Mouse (Mus musculus): ENCODE data around the gene Cox10.

Cox10 gene

GRCm38 (mm10) chr11:64047432-64047831 lies 31.8 kb downstream of the Cox10 start:
- DNase-seq (ENCODE audit: low spot score in 2 of 2) = no peak

- DNase-seq (ENCODE audit: low spot score in 2 of 2) = no peak
These were observed 34.2 kb downstream of the Cox10 start for GRCm38 (mm10) chr11:64045041-64045440.

GRCm38 (mm10) chr11:64044024-64044423 lies 35.2 kb downstream of the Cox10 start:
- no peak for DNase-seq (ENCODE audit: low spot score in 2 of 2)

DNA sequence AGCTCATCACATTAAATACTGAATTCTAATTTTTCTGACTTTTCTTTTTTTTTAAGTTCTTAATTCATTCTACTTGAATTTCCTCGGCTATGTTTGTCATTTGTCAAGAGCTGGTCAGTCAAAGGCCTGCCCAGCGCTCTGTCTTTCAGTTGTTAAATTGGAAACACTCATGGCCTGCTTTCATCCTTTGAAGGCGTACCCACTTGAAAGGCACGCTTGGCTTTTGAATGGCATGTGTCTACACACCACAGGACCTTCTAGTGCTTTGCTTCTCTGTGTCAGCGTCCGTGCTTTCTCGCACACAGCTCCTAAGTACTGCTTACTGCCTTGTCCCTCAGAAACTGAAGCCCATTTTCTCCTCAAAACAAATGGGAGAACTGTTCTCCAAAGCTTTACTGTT lies 38.0 kb downstream of the Cox10 start:
- DNase-seq (ENCODE audit: low spot score in 2 of 2) = no peak

- no peak for DNase-seq (ENCODE audit: low spot score in 2 of 2)
These were observed 39.7 kb downstream of the Cox10 start for GRCm38 (mm10) chr11:64039600-64039999.

DNA sequence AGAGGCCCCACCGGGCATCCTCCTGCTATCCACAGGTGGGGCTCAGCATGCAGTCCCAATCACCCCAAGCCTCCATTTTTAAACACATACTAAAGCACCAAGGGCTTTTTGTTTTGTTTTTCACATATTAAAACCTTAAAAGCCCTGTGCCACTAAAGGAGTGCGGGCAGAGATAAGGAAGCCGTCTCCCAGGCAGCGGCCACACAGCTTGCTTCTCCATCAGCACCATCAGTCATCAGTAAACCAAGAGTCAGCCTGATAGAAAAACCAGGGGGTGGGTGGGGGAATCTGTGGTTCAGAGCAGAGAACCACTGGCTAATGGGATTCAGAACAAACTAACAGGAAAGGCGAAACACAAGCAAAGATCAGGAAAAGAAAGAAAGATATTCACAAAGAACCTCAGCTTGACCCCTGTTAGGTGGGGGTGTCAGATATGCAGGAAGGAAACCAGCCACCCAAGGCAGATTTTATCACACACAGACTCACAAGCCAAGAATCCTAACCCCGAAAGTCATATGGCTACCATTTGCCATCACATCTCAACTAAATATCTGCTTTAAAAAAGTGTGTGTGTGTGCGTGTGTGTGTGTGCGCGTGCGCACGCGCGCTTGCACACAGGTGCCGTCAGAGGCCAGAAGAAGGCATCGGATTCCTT lies 41.7 kb downstream of the Cox10 start:
- no peak for DNase-seq (ENCODE audit: low spot score in 2 of 2)

DNA sequence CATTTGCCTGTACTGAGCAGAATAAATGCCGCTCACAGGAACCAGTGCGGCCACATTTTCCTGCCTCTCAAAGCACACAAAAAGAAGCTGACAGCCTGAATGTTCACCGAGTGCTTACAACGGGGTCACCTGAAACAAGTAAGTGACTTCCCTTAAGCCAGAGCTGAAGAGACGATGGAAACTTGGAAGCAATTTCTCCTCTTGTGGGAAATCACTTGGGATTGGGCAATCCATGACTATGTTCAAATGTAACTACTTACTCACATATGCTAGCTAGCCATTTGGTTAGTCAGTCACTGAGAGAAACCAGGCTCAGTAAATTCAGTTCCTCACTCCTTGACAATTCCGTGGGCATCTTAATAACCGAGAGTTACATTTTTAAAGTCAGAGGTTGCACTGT lies 43.0 kb downstream of the Cox10 start:
- DNase-seq (ENCODE audit: low spot score in 2 of 2) = no peak

DNA sequence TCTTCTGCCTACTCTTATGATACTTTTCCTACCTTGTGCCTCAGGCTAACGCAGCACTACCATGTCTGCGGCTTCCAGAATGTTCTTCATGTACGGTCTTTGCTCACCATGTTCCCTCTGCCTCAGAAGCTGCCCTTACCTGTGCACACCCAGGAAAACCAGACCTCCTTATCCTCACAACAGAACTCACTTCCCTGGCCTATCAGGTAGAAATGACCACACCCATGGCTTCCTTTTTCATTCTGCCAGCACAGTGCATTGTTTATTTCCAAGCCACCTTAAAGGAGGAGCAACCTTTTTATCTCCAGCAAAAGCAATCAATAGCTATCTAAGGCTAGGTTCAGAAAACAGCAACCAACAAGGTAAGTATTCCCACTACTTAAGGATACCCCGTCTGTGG lies 43.6 kb downstream of the Cox10 start:
- no peak for DNase-seq (ENCODE audit: low spot score in 2 of 2)

- no peak for DNase-seq (ENCODE audit: low spot score in 2 of 2)
These were observed 44.6 kb downstream of the Cox10 start for GRCm38 (mm10) chr11:64034686-64035085.

DNA sequence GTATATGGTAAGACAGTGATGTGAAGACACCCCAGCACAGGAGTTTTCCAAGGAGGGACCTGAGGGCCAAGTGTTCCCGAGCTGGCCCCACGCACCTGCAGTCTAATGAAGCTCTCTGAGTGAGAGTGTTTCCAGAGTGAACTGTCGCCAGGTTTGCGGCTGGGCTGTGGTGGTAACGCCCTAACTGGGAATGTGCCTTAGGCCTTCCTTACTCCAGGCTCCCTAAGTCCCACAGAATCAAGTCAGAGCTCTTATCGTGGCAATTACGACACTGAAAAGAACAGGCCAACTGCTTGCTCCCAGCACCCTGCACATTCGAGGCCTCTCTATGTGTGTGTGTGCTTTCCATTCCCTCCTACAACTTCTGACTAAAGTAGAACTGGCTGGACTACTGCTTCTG lies 51.8 kb downstream of the Cox10 start:
- no peak for DNase-seq (ENCODE audit: low spot score in 2 of 2)

DNA sequence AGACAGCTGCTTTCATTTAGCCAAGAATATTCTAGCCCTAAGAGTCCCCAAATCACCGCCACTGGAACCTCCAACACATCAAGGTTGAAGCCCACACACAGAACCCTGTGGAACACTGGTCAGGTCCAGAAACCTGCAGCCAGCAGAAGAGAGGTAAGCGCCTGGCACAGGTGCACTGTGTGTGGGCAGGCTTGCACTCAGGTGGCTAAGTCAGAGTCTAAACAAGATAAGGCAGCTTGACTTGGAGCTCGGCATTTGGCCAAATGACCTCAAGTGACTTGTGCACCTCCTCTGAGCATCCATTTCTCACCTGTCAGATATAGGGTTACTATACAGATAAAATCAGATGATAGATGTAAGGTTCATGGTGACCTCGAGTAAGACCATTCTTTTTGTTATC lies 53.4 kb downstream of the Cox10 start:
- DNase-seq (ENCODE audit: low spot score in 2 of 2) = no peak

DNA sequence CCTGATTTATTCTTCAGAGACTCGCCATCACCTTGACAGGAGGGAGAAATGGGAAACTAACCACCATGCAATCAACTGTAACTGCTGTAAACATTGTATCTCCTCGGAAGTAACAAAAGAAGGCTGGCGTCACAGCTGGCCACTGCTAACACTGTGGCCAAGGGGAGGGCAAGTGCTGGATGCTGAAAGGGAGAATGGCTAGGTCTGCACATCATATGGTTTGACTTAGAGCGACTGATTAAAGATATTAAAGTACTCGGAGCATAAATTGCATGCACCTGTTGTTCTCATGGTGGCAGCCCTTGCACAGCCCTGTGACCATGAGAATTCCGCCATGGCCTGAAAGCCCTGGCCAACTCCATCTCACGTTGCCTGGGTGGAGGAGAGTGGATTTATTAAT lies 54.7 kb downstream of the Cox10 start:
- DNase-seq (ENCODE audit: low spot score in 2 of 2) = no peak

DNA sequence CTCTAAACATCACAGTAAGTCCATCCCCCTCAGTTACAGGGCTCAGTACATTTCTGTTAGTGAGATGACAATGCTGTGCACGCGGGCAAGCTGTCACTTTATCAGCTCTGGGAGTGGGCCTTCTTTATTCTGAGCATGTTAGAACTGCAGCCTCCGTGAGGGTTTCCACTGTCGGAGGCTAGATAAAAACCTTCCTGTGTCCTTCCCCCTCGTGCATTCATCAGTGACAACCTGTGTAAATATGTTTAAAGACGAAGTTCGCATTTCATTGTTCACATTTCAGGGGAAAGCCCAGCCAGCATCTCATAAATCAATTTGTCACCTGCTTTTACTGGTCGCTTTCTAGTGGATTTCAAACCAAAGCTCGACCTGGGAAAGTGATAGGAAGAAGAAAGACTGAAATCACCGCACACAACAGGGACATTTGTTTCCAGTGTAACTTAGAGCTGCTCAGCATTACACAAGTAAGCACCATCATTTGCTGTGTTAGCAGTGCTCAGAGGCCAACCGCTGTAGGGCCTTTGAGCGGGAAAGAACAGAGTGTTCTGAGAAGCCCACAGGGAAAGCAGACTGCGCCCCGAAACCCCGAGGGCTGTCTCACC lies 55.8 kb downstream of the Cox10 start:
- DNase-seq (ENCODE audit: low spot score in 2 of 2) = no peak

DNA sequence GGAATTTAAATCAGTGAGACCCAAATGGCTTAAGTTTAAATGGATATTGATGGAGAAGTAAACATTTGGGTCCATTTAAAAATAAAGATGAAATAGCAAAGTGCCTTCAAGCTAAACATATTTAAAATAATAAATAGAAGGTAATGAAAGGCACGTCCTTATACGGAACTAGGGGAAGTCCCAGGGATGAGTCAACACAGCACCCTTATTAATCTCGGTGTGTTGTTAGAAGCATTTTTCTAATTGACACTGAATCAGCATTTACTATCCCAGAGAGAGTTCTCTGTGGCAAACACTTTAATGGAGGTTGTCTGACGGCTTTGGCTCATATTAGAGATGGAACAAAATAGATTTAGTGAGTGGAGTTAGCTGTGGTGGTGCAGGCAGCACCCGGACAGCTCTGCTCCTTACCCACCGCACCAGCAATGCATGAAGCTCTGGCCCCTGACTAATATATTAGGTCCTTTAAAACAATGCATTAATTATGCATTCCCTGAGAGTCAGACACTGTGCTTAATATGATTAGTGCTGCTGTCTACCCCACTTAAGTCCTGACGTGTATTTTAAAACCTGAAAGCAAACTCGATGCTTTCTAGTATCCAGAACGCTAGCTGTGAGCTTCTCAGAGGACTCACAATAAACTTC lies 56.7 kb downstream of the Cox10 start:
- DNase-seq (ENCODE audit: low spot score in 2 of 2) = no peak

- no peak for DNase-seq (ENCODE audit: low spot score in 2 of 2)
These were observed 60.0 kb downstream of the Cox10 start for GRCm38 (mm10) chr11:64019235-64019634.

DNA sequence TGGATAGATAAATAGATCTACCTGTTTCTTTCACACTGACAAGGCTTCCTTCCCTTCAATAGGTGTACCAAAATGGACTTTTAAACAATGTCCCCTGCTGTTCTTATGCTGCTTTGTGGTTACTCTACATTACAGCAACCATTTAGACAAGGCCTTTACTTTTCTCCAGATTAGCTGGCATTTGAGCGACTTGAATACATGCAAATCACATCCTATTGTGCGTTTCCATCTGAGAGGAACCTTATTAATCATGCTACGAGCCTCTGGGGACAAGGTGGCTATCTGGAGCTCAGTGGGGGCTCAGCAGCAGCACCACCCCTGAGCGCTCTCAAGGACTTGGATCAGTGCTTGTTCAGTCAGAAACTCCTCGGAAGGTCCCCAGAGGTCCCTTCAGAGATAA lies 61.1 kb downstream of the Cox10 start:
- DNase-seq (ENCODE audit: low spot score in 2 of 2) = no peak

DNA sequence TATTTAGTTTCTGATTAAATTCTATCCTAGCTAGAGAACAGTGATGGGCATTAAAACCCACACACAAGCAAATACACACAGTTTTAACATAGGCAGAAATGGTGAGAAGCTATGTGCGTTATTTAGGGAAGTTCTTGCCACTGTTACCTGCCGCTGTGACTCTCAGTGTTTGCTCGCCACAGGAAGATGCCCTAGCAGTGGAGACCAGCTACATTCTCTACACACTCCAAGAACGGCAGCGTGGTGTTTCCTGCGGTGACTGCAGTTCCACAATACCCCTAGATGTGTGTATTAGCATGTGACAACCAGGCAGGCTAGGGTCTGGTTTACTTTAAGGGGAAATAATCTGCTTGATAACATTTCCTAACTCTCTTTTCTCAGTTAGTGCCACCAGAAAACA lies 64.0 kb downstream of the Cox10 start:
- DNase-seq (ENCODE audit: low spot score in 2 of 2) = no peak

DNA sequence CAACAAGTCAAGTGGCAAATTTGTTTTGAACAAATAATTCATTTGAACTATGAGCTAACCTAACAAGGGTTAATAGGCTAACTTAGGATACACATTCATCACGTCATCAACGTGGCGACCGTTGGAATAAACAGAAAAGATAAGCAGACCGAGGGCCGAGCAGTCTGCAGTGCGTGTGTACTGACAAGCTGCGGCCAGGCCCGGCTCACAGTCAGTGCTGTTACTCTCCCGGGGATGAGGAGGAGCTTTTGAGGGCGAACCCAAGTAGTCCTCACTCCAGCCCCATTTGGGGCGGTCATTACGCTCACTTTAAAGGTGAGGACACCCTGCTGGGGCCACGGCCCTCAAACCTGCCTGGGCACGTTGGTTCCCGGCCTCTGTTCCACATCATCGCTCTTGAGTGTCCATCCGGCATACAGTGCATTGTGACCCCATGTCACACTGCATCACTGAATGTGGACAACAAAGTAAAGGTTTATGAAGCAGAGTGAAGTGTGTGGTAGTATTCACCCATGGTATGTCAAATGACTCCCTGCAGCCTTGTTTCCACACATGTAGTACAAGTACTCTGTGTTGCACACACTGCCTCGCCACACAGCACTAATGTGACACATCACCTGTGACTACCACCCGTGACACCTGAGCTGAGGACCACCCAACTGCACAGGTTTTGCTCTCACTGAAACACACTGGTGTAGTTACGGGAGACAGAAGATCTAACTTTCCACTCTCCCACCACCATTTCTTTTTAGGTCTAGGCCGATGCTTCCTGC lies 68.4 kb downstream of the Cox10 start:
- no peak for DNase-seq (ENCODE audit: low spot score in 2 of 2)

DNA sequence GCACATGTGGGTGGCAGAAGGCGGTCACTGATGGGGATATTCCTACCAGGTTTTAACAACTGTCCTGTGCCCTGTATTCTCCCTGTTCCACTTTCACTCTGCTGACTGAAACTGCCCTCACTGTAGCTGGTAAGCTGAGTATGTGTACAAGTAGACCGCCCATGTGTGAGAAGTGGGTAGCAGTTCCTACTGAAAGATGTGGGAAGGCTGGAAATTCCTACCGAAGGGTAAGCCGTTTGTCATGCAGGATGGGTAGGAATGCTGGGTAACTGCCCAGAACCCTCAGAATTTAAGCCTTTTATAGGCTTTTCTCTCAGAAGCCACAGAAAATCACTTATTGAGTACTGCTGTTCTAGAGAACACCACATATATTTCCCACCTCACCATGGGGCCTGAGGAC lies 75.1 kb downstream of the Cox10 start:
- no peak for DNase-seq (ENCODE audit: low spot score in 2 of 2)

GRCm38 (mm10) chr11:64003484-64003883 lies 75.8 kb downstream of the Cox10 start:
- no peak for DNase-seq (ENCODE audit: low spot score in 2 of 2)

DNA sequence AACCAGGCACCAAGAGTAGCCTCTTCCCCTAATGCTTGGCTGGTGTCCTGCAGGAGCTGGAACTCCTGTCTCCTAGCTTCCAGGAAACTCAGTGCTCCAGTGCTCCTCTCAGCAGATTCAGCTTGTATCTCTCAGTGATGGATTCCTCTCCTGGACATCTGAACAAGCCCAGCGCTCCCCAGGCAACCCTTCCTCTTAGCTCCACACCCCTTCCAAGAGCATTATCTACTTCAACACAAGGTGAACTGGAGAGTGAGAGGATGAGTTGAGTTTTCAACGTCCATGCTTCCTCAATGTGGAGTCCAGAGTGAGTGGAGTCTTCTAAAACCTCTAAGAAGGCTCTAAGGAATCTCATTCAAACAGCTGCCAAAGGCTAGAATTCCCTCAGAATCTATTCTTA lies 76.6 kb downstream of the Cox10 start:
- DNase-seq (ENCODE audit: low spot score in 2 of 2) = no peak

DNA sequence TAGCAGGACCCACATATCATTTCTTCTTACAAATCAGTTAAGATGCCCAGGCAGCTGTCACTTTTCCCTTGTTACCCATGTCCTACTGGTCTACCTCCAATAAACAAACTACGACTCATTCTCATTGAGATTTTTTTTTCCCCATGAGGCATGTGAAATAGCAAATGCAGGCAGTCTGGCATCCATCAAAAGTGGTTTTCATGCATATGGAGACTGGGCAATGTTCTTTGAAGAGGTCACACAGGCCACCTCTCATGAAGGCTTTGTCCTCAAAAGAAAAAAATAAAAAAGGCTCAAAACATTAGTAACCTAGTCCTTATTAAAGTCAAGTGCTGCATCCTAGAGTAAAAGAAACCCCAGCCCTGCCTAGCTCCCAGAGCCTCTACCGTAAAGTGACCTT lies 78.2 kb downstream of the Cox10 start:
- DNase-seq (ENCODE audit: low spot score in 2 of 2) = no peak
